Mouse (Mus musculus) heart, postnatal 0 days (tissue): ENCODE data around the gene Camkmt. TPM values are rescaled to one million over a fixed set of nuclear protein-coding genes. Genes with fewer than 3 reads are reported as not detected.

ENCODE experiments used
- ATAC-seq: fragments of 200-750 bp; cut with Nextera tagmentation; 2 replicates; pipeline ENCODE4 v1.8.0; 2017; ENCODE audit warnings: low read depth, moderate number of reproducible peaks, moderate library complexity; ENCODE audit not compliant: insufficient read depth
- DNase-seq: peaks from one replicate; pipeline ENCODE4 v3.0.0-alpha.2; 2016; ENCODE audit warnings: low spot score
- H3K27ac ChIP-seq: fragments of 300-500 bp; sonication (generic); 2 replicates; pipeline ENCODE4 v1.5.1; 2014; ENCODE audit warnings: low read depth, mild to moderate bottlenecking
- H3K27me3 ChIP-seq: fragments of 300-500 bp; sonication (generic); 2 replicates; pipeline ENCODE4 v1.6.1; 2014; ENCODE audit warnings: low read length, mixed read lengths; ENCODE audit not compliant: control insufficient read depth, insufficient read depth
- H3K36me3 ChIP-seq: fragments of 300-500 bp; sonication (generic); replicated peaks from 2 replicates; pipeline ENCODE4 v1.6.1; 2014; ENCODE audit warnings: low read length, mixed read lengths; ENCODE audit not compliant: control insufficient read depth, insufficient read depth
- H3K4me1 ChIP-seq: fragments of 300-500 bp; sonication (generic); 2 replicates; pipeline ENCODE4 v1.6.1; 2014; ENCODE audit warnings: antibody characterized with exemption; ENCODE audit not compliant: control insufficient read depth, insufficient read depth
- H3K4me2 ChIP-seq: fragments of 300-500 bp; sonication (generic); 2 replicates; pipeline ENCODE4 v1.6.1; 2014; ENCODE audit warnings: low read depth, mild to moderate bottlenecking, low read length, moderate library complexity
- H3K4me3 ChIP-seq: fragments of 300-500 bp; sonication (generic); 2 replicates; pipeline ENCODE4 v1.5.1; 2014; ENCODE audit warnings: low read depth, low read length
- H3K9ac ChIP-seq: fragments of 300-500 bp; sonication (generic); replicated peaks from 2 replicates; pipeline ENCODE4 v1.6.1; 2014; ENCODE audit warnings: low read depth, low read length, mixed read lengths
- H3K9me3 ChIP-seq: fragments of 300-500 bp; sonication (generic); replicated peaks from 2 replicates; pipeline ENCODE4 v1.6.1; 2016; ENCODE audit warnings: low read length; ENCODE audit not compliant: control insufficient read depth
- CTCF ChIP-seq: IDR thresholded peaks from 2 replicates; pipeline ENCODE4 v1.5.1; 2016; ENCODE audit warnings: antibody characterized with exemption, control low read depth, low read depth
- EP300 ChIP-seq: IDR thresholded peaks from 2 replicates; pipeline ENCODE4 v1.6.1; 2016; ENCODE audit warnings: antibody characterized with exemption, low read depth
- WGBS: fragments of 180-500 bp; shearing (Covaris S2); extraction: QIAGEN DNeasy Blood & Tissue Kit; methylation state at CpG from one replicate; pipeline ENCODE4 v1.1.7; 2014; 5-methylcytosine and 5-hydroxymethylcytosine counted together
- polyA plus RNA-seq: library from polyadenylated mRNA; unstranded; fragments of >200 nt; fragmentation: Nextera tagmentation; extraction: Ambion mirVana; gene quantifications from 2 replicates; pipeline ENCODE4 v1.2.1, GENCODE M21; 2015
- total RNA-seq: library from RNA; depleted of rRNA; stranded (reverse); fragments of >200 nt; gene quantifications from 2 replicates; pipeline ENCODE4 v1.2.3, GENCODE M21; 2014; ENCODE audit warnings: low replicate concordance

The Camkmt gene
- total and polyA plus RNA-seq, 2 experiments from 2014 or later = 1.7 to 3.4 TPM

DNA sequence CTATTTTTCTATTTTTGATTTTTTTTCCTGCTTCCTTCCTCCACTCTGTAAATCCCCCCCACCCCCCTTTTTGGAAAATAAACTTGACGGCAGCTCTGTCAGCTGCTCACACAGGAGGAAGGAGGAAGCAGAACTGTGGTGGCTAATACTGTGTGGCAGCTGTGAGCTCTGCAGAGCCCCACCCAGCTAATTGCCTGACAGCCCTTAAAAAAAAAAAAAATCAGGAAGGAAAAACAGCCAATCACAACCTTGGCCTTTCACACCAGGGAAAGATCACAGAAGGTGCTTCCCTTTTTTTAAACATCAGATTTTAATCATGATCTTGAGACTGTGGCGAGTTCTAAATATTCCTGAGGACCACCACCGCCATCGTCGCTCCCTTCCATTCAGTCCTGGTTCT lies 305.1 kb downstream of the Camkmt start:
- WGBS = 58% methylated on average over 5 of the region's 5 CpGs
- no peak overlapping the region for H3K27ac ChIP-seq
- no peaks in the 10 kb centered on the region for H3K9me3 ChIP-seq
- H3K27me3 ChIP-seq = no peaks in the 10 kb centered on the region
- peak overlapping the region; percentile 8; the same call in 1 of the 2 replicates for H3K4me2 ChIP-seq
- no peaks in the 10 kb centered on the region for H3K36me3 ChIP-seq
- ATAC-seq (no peak), DNase-seq (no peak)
- no peaks in the 10 kb centered on the region for H3K4me1 ChIP-seq
- H3K4me3 ChIP-seq = no peak overlapping the region
- H3K9ac ChIP-seq = no peak overlapping the region
- TF ChIP-seq EP300 = no peak
- TF ChIP-seq CTCF = no peak

DNA sequence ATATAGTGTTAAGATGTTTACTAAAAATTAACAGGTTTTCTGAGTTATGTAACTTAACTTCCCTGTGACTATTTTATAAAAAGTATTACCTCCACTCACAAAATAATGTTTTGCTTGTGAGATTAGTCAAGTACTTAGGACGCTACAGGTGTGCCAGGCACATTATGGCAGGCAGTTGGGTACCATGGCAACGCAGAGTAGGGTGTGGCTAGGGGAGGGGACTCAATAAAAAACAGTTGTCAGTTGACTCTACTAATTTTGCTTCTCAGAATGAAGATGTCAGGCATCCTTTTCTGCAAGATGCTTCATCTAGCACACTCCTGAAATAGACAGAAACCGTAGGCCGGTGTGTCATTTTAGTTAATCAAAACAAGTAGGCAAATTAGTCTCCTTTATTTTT lies 310.4 kb downstream of the Camkmt start:
- Histone ChIP-seq H3K4me2 (no peak overlapping the region), H3K27ac (no peak overlapping the region), H3K9me3 (no peaks in the 10 kb centered on the region; the same call in 1 of the 2 replicates), H3K27me3 (no peaks in the 10 kb centered on the region), H3K9ac (no peak overlapping the region), H3K4me3 (no peak overlapping the region), H3K4me1 (0 out of 2 replicates have a peak, but pooled peaks cover 9% of the 10 kb centered on the region), H3K36me3 (no peaks in the 10 kb centered on the region)
- 86% methylated on average over 4 of the region's 4 CpGs for WGBS
- DNase-seq (no peak), ATAC-seq (no peak)
- TF ChIP-seq CTCF (no peak), EP300 (no peak)

DNA sequence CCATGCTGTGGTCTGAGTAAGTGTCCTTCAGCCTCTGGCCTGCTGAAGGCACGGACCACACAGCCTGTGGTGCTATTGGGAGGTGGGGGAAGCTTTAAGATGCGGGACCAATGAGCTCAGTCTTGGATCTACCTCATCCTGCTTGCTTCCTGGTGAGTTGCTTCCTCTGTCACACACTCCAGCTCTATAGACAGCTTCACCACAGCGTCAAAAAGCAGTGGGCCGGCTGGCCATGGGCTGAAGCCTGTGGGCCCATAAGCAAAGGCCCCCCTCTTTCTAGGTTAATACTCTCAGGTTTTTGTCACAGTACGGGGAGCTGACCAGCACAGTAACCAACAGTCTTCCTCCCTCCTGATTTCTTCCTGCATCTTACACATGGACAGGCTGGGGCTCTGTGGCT lies 314.8 kb downstream of the Camkmt start:
- no peak overlapping the region for H3K27ac ChIP-seq

DNA sequence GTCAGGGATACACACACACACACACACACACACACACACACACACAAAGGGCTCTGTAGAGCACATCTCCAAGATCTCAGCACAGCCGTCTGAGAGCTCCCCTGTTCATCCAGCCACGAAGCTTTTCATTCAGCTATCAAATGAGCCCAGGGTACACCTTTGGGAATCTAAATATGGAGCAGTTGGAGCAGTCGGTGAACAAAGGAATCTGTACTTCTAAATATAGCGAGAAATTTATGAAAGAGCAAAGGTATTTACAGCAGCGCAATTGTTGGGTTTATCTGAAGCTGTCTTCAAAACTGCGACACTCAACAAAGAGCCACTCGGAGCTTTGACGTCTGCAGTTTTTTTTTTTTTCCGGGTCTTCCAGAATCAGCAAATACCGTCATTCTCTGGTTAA lies 315.8 kb downstream of the Camkmt start:
- peaks cover 8% of the 10 kb centered on the region; the same call in 1 of the 2 replicates for H3K9me3 ChIP-seq
- H3K36me3 ChIP-seq = no peaks in the 10 kb centered on the region
- WGBS = 36% methylated on average over 10 of the region's 10 CpGs
- no peaks in the 10 kb centered on the region for H3K27me3 ChIP-seq
- no peak overlapping the region for H3K4me3 ChIP-seq
- DNase-seq (peak; percentile 42), ATAC-seq (peak; percentile 62)
- 0 out of 2 replicates have a peak, but pooled peaks cover 9% of the 10 kb centered on the region for H3K4me1 ChIP-seq
- 0 out of 2 replicates have a peak overlapping the region, but pooled peaks have one; percentile 28 for H3K4me2 ChIP-seq
- no peak overlapping the region for H3K27ac ChIP-seq
- H3K9ac ChIP-seq = no peak overlapping the region
- TF ChIP-seq EP300 = no peak
- TF ChIP-seq CTCF = no peak

More for the DNA sequence above, 314.8 kb downstream of the Camkmt start:
- ATAC-seq (no peak), DNase-seq (no peak)
- WGBS = 79% methylated on average over 5 of the region's 5 CpGs
- H3K27me3 ChIP-seq = no peaks in the 10 kb centered on the region
- no peak for TF ChIP-seq EP300
- TF ChIP-seq CTCF = no peak
- H3K4me2 ChIP-seq = no peak overlapping the region
- H3K36me3 ChIP-seq = no peaks in the 10 kb centered on the region
- H3K9ac ChIP-seq = no peak overlapping the region
- H3K9me3 ChIP-seq = no peaks in the 10 kb centered on the region; the same call in 1 of the 2 replicates
- H3K4me3 ChIP-seq = no peak overlapping the region
- 0 out of 2 replicates have a peak, but pooled peaks cover 9% of the 10 kb centered on the region for H3K4me1 ChIP-seq

DNA sequence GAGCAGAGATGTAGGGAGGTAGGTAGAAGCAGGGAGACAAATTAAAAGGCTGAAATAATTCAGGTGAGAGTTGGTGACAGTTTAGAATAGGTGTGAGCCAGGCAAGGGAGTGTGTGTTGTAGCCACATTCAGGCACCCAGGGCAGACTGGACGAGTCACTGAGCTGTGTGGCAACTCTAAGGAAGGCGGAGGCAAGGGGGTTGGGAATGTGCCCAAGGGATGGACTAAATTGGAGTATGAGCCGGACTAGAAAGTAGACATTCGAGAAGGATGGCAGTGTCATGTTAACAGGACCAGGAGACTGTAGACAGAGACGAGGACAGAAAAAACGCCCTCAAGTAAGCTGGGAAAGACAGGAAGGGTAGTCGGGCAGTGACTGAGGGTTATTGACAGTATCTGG lies 338.5 kb downstream of the Camkmt start:
- Histone ChIP-seq H3K27me3 (no peaks in the 10 kb centered on the region), H3K36me3 (no peaks in the 10 kb centered on the region), H3K9ac (no peak overlapping the region), H3K27ac (no peak overlapping the region), H3K4me3 (no peak overlapping the region), H3K9me3 (no peaks in the 10 kb centered on the region), H3K4me1 (peaks cover 5% of the 10 kb centered on the region; the same call in 1 of the 2 replicates), H3K4me2 (no peak overlapping the region)
- no peak for TF ChIP-seq CTCF
- TF ChIP-seq EP300 = no peak
- WGBS = 78% methylated on average over 7 of the region's 7 CpGs
- no peak for DNase-seq
- no peak for ATAC-seq

DNA sequence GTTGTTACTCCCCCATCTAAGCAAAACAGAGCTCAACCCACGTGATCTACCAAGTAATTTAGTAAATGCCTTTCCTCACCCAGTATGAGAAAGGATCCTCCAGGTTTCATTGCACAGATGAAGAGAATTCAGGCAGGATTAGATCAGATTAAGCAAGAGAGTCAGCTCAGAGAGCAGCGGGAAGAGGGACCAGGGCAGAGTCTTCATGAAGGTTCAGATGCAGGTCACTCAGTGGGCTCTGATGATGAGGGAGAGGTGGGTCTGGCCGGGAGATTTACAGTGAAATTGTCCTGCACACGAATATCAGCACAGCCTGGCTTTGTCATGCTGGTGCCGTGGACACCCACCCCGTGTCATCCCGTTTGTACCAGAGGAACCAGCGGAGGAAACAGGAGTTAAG lies 342.6 kb downstream of the Camkmt start:
- TF ChIP-seq EP300 = no peak
- TF ChIP-seq CTCF = no peak
- Histone ChIP-seq H3K27ac (no peak overlapping the region), H3K4me1 (peaks cover 5% of the 10 kb centered on the region; the same call in 1 of the 2 replicates), H3K36me3 (no peaks in the 10 kb centered on the region), H3K4me3 (no peak overlapping the region), H3K4me2 (no peak overlapping the region; the same call in 1 of the 2 replicates), H3K9ac (no peak overlapping the region), H3K9me3 (no peaks in the 10 kb centered on the region), H3K27me3 (no peaks in the 10 kb centered on the region)
- DNase-seq = no peak
- no peak for ATAC-seq
- WGBS = 10% methylated on average over 8 of the region's 8 CpGs
